Mouse (Mus musculus): Measurements from ENCODE around the gene Sdk2.
A peak's percentile ranks its signal among the peaks of the same experiment; 100 is the strongest.

Gene Sdk2

GRCm38 (mm10) chr11:113927231-113927630 lies 139.6 kb downstream of the Sdk2 start:
- no peak for DNase-seq

- DNase-seq, result peak; percentile 70
Measured at GRCm38 (mm10) chr11:113923137-113923536, 143.7 kb downstream of the Sdk2 start.

- DNase-seq, result no peak
Measured at GRCm38 (mm10) chr11:113903131-113903860, 163.6 kb downstream of the Sdk2 start.

GRCm38 (mm10) chr11:113901906-113902305 lies 164.9 kb downstream of the Sdk2 start:
- no peak for DNase-seq

- DNase-seq, result peak; percentile 76
Measured at GRCm38 (mm10) chr11:113898671-113899070, 168.2 kb downstream of the Sdk2 start.

- no peak for DNase-seq
Measured at GRCm38 (mm10) chr11:113896006-113896405, 170.8 kb downstream of the Sdk2 start.

- no peak for DNase-seq
Measured at GRCm38 (mm10) chr11:113892924-113893323, 173.9 kb downstream of the Sdk2 start.

- peak; percentile 60 for DNase-seq
Measured at GRCm38 (mm10) chr11:113892067-113892466, 174.8 kb downstream of the Sdk2 start.

GRCm38 (mm10) chr11:113888156-113888750 lies 178.6 kb downstream of the Sdk2 start:
- no peak for DNase-seq

GRCm38 (mm10) chr11:113886299-113886698 lies 180.5 kb downstream of the Sdk2 start:
- no peak for DNase-seq

- no peak for DNase-seq
Measured at GRCm38 (mm10) chr11:113884962-113885361, 181.9 kb downstream of the Sdk2 start.

- DNase-seq, result no peak
Measured at GRCm38 (mm10) chr11:113883031-113883430, 183.8 kb downstream of the Sdk2 start.

GRCm38 (mm10) chr11:113881864-113882263 lies 185.0 kb downstream of the Sdk2 start:
- no peak for DNase-seq

- DNase-seq, result no peak
Measured at GRCm38 (mm10) chr11:113867066-113867465, 199.8 kb downstream of the Sdk2 start.

- DNase-seq, result peak; percentile 92
Measured at GRCm38 (mm10) chr11:113865627-113866026, 201.2 kb downstream of the Sdk2 start.

- peak; percentile 52 for DNase-seq
Measured at GRCm38 (mm10) chr11:113863408-113863807, 203.4 kb downstream of the Sdk2 start.

GRCm38 (mm10) chr11:113855661-113856060 lies 211.2 kb downstream of the Sdk2 start:
- no peak for DNase-seq

- peak; percentile 51 for DNase-seq
Measured at GRCm38 (mm10) chr11:113851750-113852149, 215.1 kb downstream of the Sdk2 start.

- peak; percentile 54 for DNase-seq
Measured at GRCm38 (mm10) chr11:113849322-113849721, 217.5 kb downstream of the Sdk2 start.

- DNase-seq, result peak; percentile 94
Measured at GRCm38 (mm10) chr11:113843920-113844319, 222.9 kb downstream of the Sdk2 start.

GRCm38 (mm10) chr11:113842879-113843278 lies 224.0 kb downstream of the Sdk2 start:
- DNase-seq, result no peak

- no peak for DNase-seq
Measured at GRCm38 (mm10) chr11:113831608-113832007, 235.2 kb downstream of the Sdk2 start.

GRCm38 (mm10) chr11:113828081-113828554 lies 238.7 kb downstream of the Sdk2 start:
- DNase-seq, result peak; percentile 92

GRCm38 (mm10) chr11:113820005-113820404 lies 246.8 kb downstream of the Sdk2 start:
- no peak for DNase-seq

Measured in retina, postnatal 1 day (tissue).